Mouse (Mus musculus) neural tube, embryonic 13.5 days (tissue): Measurements from ENCODE around the gene Apoh. TPM values are rescaled to one million over a fixed set of nuclear protein-coding genes. Genes with fewer than 3 reads are reported as not detected.

Experiments used
- ATAC-seq: fragments of 200-750 bp; cut with Nextera tagmentation; 2 replicates; pipeline ENCODE4 v1.8.0; 2017; ENCODE audit warnings: low read depth, mild to moderate bottlenecking, moderate TSS enrichment, moderate library complexity
- H3K27ac ChIP-seq: fragments of 300-500 bp; sonication (generic); replicated peaks from 2 replicates; pipeline ENCODE4 v1.5.1; 2015; ENCODE audit warnings: moderate library complexity, mild to moderate bottlenecking, inconsistent platforms
- H3K27me3 ChIP-seq: fragments of 300-500 bp; sonication (generic); 2 replicates; pipeline ENCODE4 v1.6.1; 2015; ENCODE audit warnings: mild to moderate bottlenecking, inconsistent platforms
- H3K36me3 ChIP-seq: fragments of 300-500 bp; sonication (generic); 2 replicates; pipeline ENCODE4 v1.6.1; 2015; ENCODE audit warnings: mild to moderate bottlenecking, inconsistent platforms
- H3K4me1 ChIP-seq: fragments of 300-500 bp; sonication (generic); replicated peaks from 2 replicates; pipeline ENCODE4 v1.6.1; 2015; ENCODE audit warnings: inconsistent platforms
- H3K4me2 ChIP-seq: fragments of 300-500 bp; sonication (generic); 2 replicates; pipeline ENCODE4 v1.6.1; 2015; ENCODE audit warnings: inconsistent platforms, mild to moderate bottlenecking, moderate library complexity
- H3K4me3 ChIP-seq: fragments of 300-500 bp; sonication (generic); 2 replicates; pipeline ENCODE4 v1.5.1; 2015; ENCODE audit warnings: mild to moderate bottlenecking, inconsistent platforms
- H3K9ac ChIP-seq: fragments of 300-500 bp; sonication (generic); 2 replicates; pipeline ENCODE4 v1.6.1; 2015; ENCODE audit warnings: moderate library complexity, mild to moderate bottlenecking, inconsistent platforms
- H3K9me3 ChIP-seq: fragments of 300-500 bp; sonication (generic); 2 replicates; pipeline ENCODE4 v1.6.1; 2016; ENCODE audit warnings: inconsistent platforms
- WGBS: fragments of 180-500 bp; shearing (Covaris S2); methylation state at CpG from one replicate; pipeline ENCODE4 v1.1.7; 2015; 5-methylcytosine and 5-hydroxymethylcytosine counted together
- polyA plus RNA-seq: library from polyadenylated mRNA; unstranded; fragments of >200 nt; fragmentation: Nextera tagmentation; extraction: Ambion mirVana; gene quantifications from 2 replicates; pipeline ENCODE4 v1.2.1, GENCODE M21; 2015

Apoh gene
- polyA plus RNA-seq, 1 experiment from 2014 or later: 0.21 TPM

- 88% methylated on average over 4 of the region's 4 CpGs for WGBS
- ATAC-seq: no peak
- H3K9me3 ChIP-seq: no peaks in the 10 kb centered on the region
- no peaks in the 10 kb centered on the region for H3K4me1 ChIP-seq
- H3K9ac ChIP-seq: no peak overlapping the region
- H3K27ac ChIP-seq: no peak overlapping the region
- no peak overlapping the region for H3K4me2 ChIP-seq
- H3K4me3 ChIP-seq: no peak overlapping the region
- no peaks in the 10 kb centered on the region for H3K36me3 ChIP-seq
- H3K27me3 ChIP-seq: no peaks in the 10 kb centered on the region
Measured at GRCm38 (mm10) chr11:108363991-108364390, 20.8 kb downstream of the Apoh start.

- H3K4me3 ChIP-seq: no peak overlapping the region
- no peaks in the 10 kb centered on the region for H3K27me3 ChIP-seq
- WGBS: 58% methylated on average over 6 of the region's 7 CpGs
Measured at GRCm38 (mm10) chr11:108364945-108365589, 21.9 kb downstream of the Apoh start.

GRCm38 (mm10) chr11:108365600-108365999 lies 22.4 kb downstream of the Apoh start:
- H3K36me3 ChIP-seq: no peaks in the 10 kb centered on the region
- no peak for ATAC-seq
- no peak overlapping the region for H3K27ac ChIP-seq
- no peak overlapping the region for H3K4me2 ChIP-seq
- H3K4me3 ChIP-seq: no peak overlapping the region
- WGBS: 70% methylated on average over 7 of the region's 7 CpGs
- no peak overlapping the region for H3K9ac ChIP-seq
- H3K27me3 ChIP-seq: no peaks in the 10 kb centered on the region
- no peaks in the 10 kb centered on the region for H3K4me1 ChIP-seq
- H3K9me3 ChIP-seq: no peaks in the 10 kb centered on the region

More at GRCm38 (mm10) chr11:108364945-108365589, 21.9 kb downstream of the Apoh start:
- no peak for ATAC-seq
- no peaks in the 10 kb centered on the region for H3K9me3 ChIP-seq
- H3K36me3 ChIP-seq: no peaks in the 10 kb centered on the region
- no peak overlapping the region for H3K27ac ChIP-seq
- H3K4me1 ChIP-seq: no peaks in the 10 kb centered on the region
- H3K9ac ChIP-seq: no peak overlapping the region
- H3K4me2 ChIP-seq: no peak overlapping the region

- ATAC-seq: no peak
- H3K4me3 ChIP-seq: no peak overlapping the region
- H3K4me1 ChIP-seq: no peaks in the 10 kb centered on the region
- H3K36me3 ChIP-seq: no peaks in the 10 kb centered on the region
- H3K27me3 ChIP-seq: no peaks in the 10 kb centered on the region
- no peak overlapping the region for H3K4me2 ChIP-seq
- no peak overlapping the region for H3K9ac ChIP-seq
- 84% methylated on average over 1 of the region's 1 CpGs for WGBS
- no peak overlapping the region for H3K27ac ChIP-seq
- no peaks in the 10 kb centered on the region for H3K9me3 ChIP-seq
Measured at GRCm38 (mm10) chr11:108367046-108367445, 23.9 kb downstream of the Apoh start.

GRCm38 (mm10) chr11:108376815-108377214 lies 33.7 kb downstream of the Apoh start:
- no peaks in the 10 kb centered on the region for H3K27me3 ChIP-seq
- H3K4me1 ChIP-seq: peaks cover 6% of the 10 kb centered on the region; the same call in 1 of the 2 replicates
- ATAC-seq: no peak
- no peak overlapping the region for H3K9ac ChIP-seq
- H3K9me3 ChIP-seq: no peaks in the 10 kb centered on the region
- no peak overlapping the region for H3K27ac ChIP-seq
- no peak overlapping the region for H3K4me3 ChIP-seq
- H3K36me3 ChIP-seq: no peaks in the 10 kb centered on the region
- WGBS: 94% methylated on average over 7 of the region's 7 CpGs
- H3K4me2 ChIP-seq: no peak overlapping the region

- Histone ChIP-seq H3K36me3 (no peaks in the 10 kb centered on the region), H3K27me3 (no peaks in the 10 kb centered on the region), H3K9me3 (no peaks in the 10 kb centered on the region), H3K27ac (no peak overlapping the region), H3K4me1 (peaks cover 6% of the 10 kb centered on the region; the same call in 1 of the 2 replicates), H3K4me3 (no peak overlapping the region), H3K4me2 (no peak overlapping the region), H3K9ac (no peak overlapping the region)
- ATAC-seq: peak; percentile 88
- 35% methylated on average over 19 of the region's 19 CpGs for WGBS
Measured at GRCm38 (mm10) chr11:108377680-108378362, 34.7 kb downstream of the Apoh start.

GRCm38 (mm10) chr11:108378363-108378751 lies 35.2 kb downstream of the Apoh start:
- no peak overlapping the region for H3K4me2 ChIP-seq
- no peaks in the 10 kb centered on the region for H3K27me3 ChIP-seq
- peaks cover 6% of the 10 kb centered on the region; the same call in 1 of the 2 replicates for H3K4me1 ChIP-seq
- H3K4me3 ChIP-seq: no peak overlapping the region
- H3K36me3 ChIP-seq: no peaks in the 10 kb centered on the region
- H3K27ac ChIP-seq: no peak overlapping the region
- no peak overlapping the region for H3K9ac ChIP-seq
- no peaks in the 10 kb centered on the region for H3K9me3 ChIP-seq
- no peak for ATAC-seq
- WGBS: 82% methylated on average over 4 of the region's 4 CpGs

- no peak overlapping the region for H3K9ac ChIP-seq
- H3K4me3 ChIP-seq: no peak overlapping the region
- H3K4me1 ChIP-seq: peaks cover 9% of the 10 kb centered on the region
- no peaks in the 10 kb centered on the region for H3K27me3 ChIP-seq
- H3K36me3 ChIP-seq: no peaks in the 10 kb centered on the region
- H3K27ac ChIP-seq: no peak overlapping the region
- 82% methylated on average over 3 of the region's 3 CpGs for WGBS
- no peaks in the 10 kb centered on the region for H3K9me3 ChIP-seq
- H3K4me2 ChIP-seq: no peak overlapping the region
- no peak for ATAC-seq
Measured at GRCm38 (mm10) chr11:108382664-108383063, 39.5 kb downstream of the Apoh start.

- Histone ChIP-seq H3K4me3 (no peak overlapping the region), H3K27ac (no peak overlapping the region), H3K36me3 (no peaks in the 10 kb centered on the region), H3K27me3 (no peaks in the 10 kb centered on the region), H3K9ac (no peak overlapping the region), H3K4me1 (peaks cover 5% of the 10 kb centered on the region), H3K4me2 (no peak overlapping the region), H3K9me3 (no peaks in the 10 kb centered on the region)
- WGBS: 52% methylated on average over 4 of the region's 4 CpGs
- no peak for ATAC-seq
Measured at GRCm38 (mm10) chr11:108384920-108385665, 41.9 kb downstream of the Apoh start.

GRCm38 (mm10) chr11:108385666-108386024 lies 42.5 kb downstream of the Apoh start:
- Histone ChIP-seq H3K27ac (no peak overlapping the region), H3K36me3 (no peaks in the 10 kb centered on the region), H3K4me2 (no peak overlapping the region), H3K4me3 (no peak overlapping the region), H3K9me3 (no peaks in the 10 kb centered on the region), H3K27me3 (no peaks in the 10 kb centered on the region), H3K4me1 (peaks cover 5% of the 10 kb centered on the region), H3K9ac (no peak overlapping the region)
- WGBS: 84% methylated on average over 1 of the region's 1 CpGs
- no peak for ATAC-seq

GRCm38 (mm10) chr11:108395061-108395460 lies 51.9 kb downstream of the Apoh start:
- no peaks in the 10 kb centered on the region for H3K9me3 ChIP-seq
- no peak for ATAC-seq
- no peak overlapping the region for H3K9ac ChIP-seq
- H3K4me1 ChIP-seq: no peaks in the 10 kb centered on the region
- H3K4me3 ChIP-seq: no peak overlapping the region
- no peaks in the 10 kb centered on the region for H3K27me3 ChIP-seq
- no peaks in the 10 kb centered on the region for H3K36me3 ChIP-seq
- H3K4me2 ChIP-seq: no peak overlapping the region
- 97% methylated on average over 9 of the region's 9 CpGs for WGBS
- no peak overlapping the region for H3K27ac ChIP-seq

- no peak overlapping the region for H3K4me2 ChIP-seq
- H3K9ac ChIP-seq: no peak overlapping the region
- no peak overlapping the region for H3K4me3 ChIP-seq
- H3K9me3 ChIP-seq: no peaks in the 10 kb centered on the region
- no peak overlapping the region for H3K27ac ChIP-seq
- 92% methylated on average over 7 of the region's 7 CpGs for WGBS
- H3K27me3 ChIP-seq: no peaks in the 10 kb centered on the region
- H3K36me3 ChIP-seq: no peaks in the 10 kb centered on the region
- no peak for ATAC-seq
- no peaks in the 10 kb centered on the region for H3K4me1 ChIP-seq
Measured at GRCm38 (mm10) chr11:108396076-108396829, 53.1 kb downstream of the Apoh start.
